Mouse (Mus musculus): Measurements from ENCODE around the gene Dpp4.

GRCm38 (mm10) chr2:62458070-62458469 is 46.0 kb upstream of the Dpp4 start:
- TF ChIP-seq CTCF (IDR thresholded peaks at IDR 0.05; ENCODE audit: low read depth, low read length) (no peak), POLR2A (IDR thresholded peaks at IDR 0.05; ENCODE audit: borderline replicate concordance, low read depth, low read length) (no peak)

All from bone marrow macrophage, adult 2 months (primary cell).